Mouse (Mus musculus): ENCODE results near the gene Gid8. TPM values are rescaled to one million over a fixed set of nuclear protein-coding genes. Genes with fewer than 3 reads are reported as not detected.
"Not testable (repeated sequence)": the region's sequence is repeated elsewhere in the genome, so short reads cannot be mapped to it uniquely, and the experiment has no call there.

Gene Gid8
- total RNA-seq, 2 experiments from 2014 or later: 64.1 to 72.6 TPM

DNA sequence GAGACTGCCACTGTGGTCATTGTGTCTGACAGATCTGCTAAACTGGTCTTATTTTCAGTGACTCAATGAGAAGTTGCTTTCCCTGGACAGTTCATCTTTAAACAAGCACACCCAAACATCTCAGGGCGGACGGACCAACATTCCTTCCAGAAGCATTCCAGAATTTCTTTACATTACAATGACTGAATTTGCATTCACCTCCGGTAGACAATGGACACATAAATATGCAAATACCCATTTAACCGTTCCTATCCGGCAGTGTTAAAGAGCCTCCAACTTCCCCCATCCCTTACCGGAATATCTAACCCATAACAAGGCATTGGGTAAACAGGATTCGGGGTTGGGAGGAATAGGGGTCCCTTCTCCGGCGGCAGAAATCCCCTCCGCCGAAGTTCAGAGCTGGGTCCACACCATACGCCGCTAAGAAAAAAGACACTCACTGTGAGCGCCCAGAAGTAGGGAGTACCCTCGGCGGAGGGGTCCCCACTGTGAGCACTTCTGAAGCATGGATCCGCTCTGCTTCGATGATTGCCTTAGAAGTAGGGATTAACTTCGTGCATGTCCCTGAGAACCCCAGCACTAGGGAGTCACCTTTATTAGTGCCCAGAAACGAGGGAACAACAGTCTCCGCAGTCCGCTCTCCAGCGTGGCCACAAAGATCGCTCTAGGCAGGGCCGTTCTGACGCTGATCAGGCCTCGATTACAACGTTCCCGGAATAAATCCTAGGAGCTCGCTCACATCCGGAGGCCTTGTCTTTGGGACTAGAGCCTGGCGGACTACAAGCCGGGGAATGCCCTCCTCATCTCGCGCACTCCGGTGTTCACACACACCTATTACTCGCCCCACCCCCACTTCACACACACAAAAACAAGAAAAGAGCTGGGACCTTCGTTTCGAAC is 644 bp upstream of the Gid8 start:
- peak; percentile 12 for ATAC-seq (ENCODE audit: poor library complexity, severe bottlenecking)

DNA sequence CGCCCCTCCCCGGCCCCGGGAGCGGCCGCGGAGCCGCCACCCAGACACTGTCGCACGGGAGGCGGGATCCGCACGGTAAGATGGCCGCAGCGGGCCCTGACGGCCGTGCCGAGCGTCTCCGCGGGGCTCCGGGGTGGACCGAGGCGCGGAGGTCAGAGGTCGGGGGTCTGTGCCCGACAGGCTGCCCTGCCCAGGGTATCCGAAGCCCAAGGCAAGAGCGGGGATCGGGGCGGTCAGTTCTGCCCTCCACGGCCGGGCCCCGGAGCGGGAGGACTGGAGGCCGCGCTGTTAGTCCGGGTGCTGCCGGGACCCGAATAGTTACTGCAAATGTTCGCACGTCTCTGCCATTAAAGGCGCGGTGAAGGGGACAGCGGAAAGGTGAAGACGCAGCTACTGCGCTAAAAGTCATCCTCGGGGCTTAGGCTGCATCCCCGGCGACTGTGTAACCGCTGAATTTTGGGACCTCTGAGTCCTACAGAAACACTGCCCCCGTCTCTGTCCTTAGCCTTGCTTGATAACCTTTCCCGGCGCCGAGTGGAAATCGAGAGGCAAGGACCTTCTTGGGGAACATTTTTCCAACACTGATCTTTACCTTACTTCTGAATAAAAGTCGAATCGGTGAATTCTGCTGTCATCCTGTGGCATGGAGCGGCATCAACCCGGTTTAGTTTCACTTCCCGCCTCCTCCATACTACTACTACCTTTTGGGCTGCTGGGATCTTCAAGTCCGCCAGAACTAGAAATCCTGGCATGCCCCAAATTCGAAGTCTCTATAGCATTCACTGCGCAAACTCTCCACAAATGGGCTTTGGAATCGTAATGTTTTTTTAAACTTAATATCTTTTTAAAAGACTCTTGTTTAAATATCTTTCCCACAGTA is 599 bp downstream of the Gid8 start:
- peak; percentile 28 for ATAC-seq (ENCODE audit: poor library complexity, severe bottlenecking)

DNA sequence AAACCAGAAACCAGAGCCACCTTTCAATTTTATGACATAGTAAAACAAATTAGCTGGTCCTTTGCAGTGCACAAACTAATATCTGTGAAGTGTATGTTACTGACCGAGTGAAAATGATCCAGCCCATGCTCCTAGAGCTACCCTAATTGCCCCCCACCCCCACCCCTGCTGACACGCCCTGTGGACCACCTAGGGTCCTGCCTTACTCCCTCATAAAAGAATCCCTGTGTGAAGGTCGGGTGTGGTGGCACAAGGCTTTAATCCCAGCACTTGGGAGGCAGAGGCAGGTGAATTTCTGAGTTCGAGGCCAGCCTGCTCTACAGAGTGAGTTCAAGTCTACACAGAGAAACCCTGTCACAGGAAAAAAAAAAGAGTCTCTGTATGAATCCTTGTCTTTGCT is 1.6 kb downstream of the Gid8 start:
- ATAC-seq (ENCODE audit: poor library complexity, severe bottlenecking): no peak

DNA sequence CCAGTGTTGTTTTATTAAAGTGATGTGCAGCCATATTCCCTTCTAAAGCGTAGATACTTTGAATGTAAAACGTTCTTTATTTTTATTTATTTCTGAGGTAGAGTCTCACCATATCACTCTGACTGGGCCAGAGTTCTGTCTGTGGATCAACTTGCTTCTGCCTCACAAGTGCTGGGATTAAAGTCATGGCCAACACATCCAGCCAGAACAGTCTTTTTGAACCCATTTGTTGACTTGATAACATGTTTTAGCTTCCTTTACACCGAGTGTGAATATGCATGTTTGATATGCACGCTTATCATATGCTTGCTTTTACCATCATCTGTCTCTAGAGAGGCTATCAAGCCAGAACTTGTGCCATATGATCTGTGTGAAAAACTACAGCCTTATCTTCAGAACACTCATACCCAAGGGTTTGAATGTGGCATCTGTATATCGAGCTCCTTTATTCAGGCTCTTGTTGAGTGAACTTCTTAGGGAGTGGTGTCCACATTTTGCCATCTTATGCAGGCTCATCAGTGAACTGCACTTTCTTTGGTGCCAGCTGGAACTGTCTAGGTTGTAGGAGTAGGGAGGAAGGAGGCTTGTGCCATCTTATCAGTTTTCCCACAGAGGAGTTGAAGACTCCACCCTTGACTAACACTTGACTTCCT is 2.2 kb downstream of the Gid8 start:
- no peak for ATAC-seq (ENCODE audit: poor library complexity, severe bottlenecking)

DNA sequence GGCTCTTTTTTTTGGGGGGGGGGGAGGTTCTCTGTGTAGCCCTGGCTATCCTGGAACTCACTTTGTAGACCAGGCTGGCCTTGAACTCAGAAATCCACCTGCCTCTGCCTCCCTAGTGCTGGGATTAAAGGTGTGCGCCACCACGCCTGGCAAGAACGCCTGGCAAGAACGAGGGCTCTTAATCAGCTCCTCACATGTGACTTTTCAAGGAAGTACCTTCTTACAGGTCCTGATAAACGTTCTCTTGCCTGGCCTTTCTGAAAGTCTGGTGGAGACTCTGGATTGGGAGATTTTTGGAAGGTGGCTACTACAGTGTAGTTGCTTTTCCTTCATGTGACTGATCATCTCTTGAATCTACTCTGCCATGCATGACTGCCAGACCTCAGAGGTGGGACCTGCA is 12.8 kb downstream of the Gid8 start:
- ATAC-seq (ENCODE audit: poor library complexity, severe bottlenecking): not testable (repeated sequence)

DNA sequence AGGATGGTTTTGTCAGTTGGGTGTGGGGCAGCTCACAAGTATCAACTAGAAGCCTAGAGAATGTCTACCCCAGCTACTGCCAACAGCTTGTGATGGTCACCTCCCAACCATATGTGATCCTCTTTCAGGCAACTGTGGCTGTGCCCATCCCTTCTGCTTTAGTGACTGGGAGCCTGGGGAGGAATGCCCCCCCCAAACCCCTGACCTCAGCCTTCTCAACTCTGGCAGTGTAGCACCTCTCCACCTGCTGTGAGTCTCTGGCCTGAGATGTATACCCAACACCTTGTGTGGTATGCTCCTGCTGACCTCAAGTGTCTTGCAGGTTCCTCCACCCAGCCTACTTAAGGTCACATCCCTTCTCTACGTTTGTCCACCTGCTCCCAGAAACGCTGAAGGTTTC is 13.9 kb downstream of the Gid8 start:
- ATAC-seq (ENCODE audit: poor library complexity, severe bottlenecking): no peak

DNA sequence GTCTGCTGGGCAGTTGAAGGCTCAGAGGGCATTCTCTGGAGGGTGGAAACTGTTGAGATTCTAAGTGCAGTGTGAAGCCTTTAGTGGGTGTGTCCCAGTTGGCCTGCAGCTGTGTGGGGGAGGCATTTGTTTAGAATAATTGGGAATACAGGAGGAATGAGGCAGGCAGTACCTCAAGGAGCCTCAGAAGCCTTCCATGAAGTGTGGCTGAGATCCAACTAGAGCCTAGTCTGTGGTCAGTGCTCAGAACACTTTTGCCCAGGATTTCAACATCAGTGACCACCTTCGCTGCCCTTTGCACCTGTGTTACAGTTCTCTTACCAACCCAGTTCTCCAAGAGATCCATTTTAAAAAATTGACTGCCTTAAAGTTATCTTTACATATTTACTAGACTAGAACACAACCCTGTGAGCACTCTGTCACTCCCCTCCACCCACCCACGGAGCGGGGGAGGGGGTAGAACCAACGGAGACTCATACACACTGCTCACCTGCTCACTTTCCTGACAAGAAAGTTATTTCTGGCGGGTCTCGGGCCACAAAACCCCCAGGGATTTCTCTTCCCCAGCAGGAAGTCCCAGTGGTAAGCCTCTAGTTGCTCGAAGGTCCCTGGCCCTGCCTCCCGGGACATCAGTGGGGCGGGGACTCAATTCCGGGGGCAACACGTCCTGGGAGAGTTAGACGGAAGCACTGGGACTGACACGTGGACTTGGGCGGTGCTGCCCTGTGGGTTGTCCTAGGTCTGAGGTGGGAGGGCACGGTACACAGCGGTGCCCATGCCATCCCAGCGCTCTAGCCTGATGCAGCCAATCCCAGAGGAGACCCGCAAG is 14.9 kb downstream of the Gid8 start, which contains the start of gene Slc17a9:
Slc17a9 (plus strand) TSS at position 679 of the 829 bp plus-strand sequence.
- peak; percentile 65 for ATAC-seq (ENCODE audit: poor library complexity, severe bottlenecking)

DNA sequence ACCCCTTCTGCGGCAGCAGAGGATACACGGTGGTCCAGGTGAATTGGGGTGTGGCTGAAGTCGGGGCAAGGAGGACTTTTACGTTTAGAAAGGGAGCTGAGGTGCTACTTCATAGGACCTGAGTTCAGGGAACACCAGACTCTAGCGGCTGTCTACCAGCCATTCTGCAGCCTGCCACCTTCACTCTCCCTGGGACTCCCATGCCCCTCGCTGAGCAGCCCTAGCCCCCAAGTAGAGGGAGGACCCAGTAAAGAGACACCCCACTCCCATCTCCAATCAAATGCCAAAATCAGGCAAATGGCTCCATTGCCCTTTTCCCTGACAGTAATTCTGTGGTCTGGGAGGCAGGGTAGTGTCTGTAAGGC is 15.5 kb downstream of the Gid8 start:
- no peak for ATAC-seq (ENCODE audit: poor library complexity, severe bottlenecking)

DNA sequence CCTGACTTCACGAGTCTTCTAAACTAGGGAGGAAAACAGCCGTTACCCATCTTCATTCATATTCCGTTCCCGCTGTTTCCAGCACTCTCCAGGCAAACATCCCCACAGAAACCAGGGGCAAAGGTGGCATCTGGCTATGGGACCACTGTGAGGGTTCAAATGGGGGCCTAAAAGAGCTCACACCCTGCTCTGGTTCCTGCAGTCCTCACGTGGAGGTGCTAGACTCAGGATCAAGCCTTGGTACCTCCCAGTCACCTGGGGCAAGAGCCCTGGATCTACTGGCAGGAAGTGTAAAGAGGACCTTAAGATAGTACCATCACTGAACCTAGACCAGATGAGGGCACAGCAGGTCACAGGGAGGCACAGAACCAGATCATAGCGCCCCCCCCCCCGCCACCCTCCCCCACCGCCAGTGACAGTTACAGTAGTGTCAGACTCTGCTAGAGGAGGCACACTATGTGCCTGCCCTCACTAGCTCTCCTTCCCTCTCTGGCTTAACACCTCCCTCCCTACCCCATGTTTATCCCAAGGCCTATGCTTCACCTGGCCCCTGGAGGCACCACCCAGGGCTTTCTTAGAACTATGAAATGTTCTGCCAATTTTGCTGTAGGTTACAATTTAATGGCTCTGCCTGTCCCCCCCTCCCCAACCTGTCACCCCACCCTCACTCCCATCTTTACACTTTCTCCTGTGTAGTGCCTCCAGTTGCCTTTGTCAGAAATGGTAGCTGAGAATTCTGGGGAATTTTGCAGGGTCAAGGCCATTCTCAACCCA is 16.1 kb downstream of the Gid8 start:
- ATAC-seq (ENCODE audit: poor library complexity, severe bottlenecking): peak; percentile 9; the same call in 1 of the 2 replicates

DNA sequence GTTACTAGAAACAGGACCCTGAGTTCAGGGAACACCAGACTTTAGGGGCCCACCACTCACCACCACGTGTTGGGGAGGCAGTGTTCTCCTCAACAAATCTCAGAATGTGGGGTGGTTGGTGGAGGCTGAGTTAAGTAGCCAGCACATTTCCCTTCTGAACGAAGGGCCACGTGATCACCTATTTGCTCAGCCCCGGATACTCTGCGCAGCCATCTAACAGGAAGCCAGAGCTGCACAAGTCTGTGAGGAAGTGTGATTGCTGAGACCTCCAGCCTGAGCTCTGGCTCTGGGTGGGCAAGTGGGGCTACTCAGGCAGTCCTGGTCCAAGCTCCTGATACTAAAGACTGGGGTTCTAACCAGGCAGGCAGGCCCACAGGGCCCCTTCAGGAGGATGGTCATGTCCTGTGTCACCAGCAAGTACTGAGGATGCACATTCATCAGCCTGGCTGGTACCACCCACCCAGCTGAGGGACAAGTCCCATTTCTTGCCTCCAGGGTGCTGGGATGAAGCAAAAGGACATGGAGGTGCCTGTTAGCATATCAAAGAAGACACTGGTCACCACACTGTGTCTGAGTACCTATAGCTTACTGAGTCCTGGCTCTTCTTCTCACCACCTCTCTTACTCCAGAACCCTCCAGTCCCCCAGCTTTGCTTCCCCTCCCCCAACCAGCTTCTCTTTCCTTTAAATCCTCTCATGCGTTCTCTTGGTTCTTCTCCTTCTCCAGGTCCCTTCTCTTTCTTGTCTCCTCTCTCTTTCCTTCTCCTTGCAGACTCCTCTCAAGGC is 16.9 kb downstream of the Gid8 start:
- peak; percentile 69 for ATAC-seq (ENCODE audit: poor library complexity, severe bottlenecking)

DNA sequence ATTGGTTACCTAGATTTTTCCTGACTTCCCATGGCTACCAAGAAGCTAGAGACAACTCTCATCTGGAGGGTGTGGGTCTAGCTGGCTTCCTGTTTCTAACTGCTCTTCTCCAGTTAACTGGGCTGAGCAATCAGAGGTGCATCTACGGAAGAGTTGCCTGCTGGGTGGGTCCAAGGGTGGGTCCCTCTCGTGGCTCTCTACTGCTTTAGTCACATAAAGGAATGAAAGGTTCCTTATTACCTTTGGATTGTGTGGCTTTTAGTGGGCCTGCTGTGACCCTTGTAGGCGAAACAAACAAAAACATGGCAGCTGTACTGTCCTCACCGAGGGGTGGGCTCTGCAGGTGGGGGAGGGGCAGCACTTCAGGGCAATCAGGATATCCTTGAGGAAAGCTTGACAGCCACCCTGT is 17.7 kb downstream of the Gid8 start:
- ATAC-seq (ENCODE audit: poor library complexity, severe bottlenecking): 0 out of 2 replicates have a peak, but pooled peaks have one; percentile 8

DNA sequence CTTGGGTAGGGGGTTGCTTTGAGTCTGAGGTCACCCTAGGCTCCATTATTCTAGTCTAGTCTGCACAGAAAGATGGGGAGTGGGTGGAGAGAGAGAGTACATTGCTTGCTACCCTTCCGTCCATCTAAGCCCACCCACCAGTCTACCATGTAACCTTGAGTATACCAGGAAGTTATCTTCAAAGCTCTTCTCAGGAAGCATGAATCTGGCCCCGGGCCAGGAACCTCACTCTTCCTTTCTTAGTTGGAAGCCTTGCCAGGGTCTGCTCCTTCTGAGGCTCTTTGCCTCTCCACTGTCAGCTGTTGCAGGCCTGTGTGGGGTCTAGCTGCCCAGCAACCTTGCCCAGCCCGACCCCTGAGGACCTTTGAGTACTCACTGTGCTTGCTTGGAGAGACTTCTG is 21.1 kb downstream of the Gid8 start:
- ATAC-seq (ENCODE audit: poor library complexity, severe bottlenecking): no peak

DNA sequence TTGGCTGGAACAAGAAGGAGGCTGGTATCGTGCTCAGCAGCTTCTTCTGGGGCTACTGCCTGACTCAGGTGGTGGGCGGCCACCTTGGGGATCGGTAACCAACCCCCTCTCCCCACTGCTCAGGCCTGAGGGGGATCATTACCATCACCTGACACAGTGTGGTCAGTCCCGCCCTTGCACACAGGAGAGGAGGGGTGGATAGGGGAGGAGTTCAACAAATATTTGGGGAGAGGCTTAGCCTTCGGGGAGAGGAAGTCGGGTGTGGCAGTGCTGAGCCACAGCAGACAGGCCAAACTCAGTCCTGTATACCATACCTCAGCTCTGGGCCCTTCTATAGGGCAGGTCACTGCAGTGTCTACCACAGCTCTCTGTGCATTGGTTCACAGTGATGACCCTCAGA is 22.1 kb downstream of the Gid8 start:
- ATAC-seq (ENCODE audit: poor library complexity, severe bottlenecking): peak; percentile 77

DNA sequence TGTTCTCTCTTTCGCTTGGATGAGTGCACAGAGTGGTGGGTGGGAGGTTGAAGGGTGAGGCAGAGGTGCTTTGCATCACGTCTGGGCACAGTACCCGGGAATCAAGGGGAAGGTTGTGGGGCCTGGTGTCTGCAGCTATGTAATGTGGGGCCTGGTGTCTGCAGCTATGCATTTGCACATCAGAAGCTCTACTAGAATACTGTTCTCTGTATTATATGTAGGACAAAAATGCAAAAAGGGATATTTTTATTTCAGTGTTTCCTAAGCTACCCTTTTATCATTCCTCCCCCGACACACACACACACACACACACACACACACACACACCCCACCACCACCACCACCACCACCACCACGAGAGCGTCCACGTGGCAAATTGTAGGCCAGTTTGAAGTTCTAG is 25.3 kb downstream of the Gid8 start:
- ATAC-seq (ENCODE audit: poor library complexity, severe bottlenecking): no peak

DNA sequence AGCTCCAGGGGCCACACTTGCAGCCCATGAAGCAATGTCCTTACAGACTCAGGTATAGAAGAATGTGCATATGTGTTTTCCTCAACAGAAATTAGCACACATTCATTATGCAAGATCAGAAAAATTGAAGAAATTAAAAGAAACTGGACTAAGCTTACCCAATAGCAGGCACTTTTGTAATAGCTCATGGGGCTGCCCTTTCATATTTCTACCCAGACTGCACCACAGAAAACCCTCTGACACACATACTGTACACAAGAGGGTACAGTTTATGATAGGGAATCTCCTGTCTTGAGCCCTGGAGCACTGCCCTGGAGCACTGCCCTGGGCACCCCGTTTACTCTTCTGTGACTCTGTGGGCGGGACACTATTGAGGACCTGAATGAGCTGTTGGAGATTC is 28.1 kb downstream of the Gid8 start:
- ATAC-seq (ENCODE audit: poor library complexity, severe bottlenecking): peak; percentile 42

DNA sequence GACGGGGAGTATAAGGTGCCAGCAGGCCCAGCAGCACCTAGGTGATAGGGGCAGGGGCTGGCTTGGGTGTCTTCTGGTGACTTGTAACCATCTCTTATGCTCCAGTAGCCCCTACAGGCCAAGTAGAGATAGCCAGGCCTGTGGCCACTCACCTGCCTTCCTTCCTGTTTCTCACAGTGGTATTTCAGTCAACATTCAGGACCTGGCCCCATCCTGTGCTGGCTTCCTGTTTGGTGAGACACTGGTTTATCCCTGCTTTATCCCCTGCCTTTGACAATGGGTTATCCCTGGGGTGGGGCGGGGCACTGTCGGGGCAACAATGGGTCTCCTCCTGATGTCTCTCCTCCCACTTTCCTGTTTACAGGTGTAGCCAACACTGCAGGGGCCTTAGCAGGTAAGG is 30.4 kb downstream of the Gid8 start:
- ATAC-seq (ENCODE audit: poor library complexity, severe bottlenecking): peak; percentile 79

DNA sequence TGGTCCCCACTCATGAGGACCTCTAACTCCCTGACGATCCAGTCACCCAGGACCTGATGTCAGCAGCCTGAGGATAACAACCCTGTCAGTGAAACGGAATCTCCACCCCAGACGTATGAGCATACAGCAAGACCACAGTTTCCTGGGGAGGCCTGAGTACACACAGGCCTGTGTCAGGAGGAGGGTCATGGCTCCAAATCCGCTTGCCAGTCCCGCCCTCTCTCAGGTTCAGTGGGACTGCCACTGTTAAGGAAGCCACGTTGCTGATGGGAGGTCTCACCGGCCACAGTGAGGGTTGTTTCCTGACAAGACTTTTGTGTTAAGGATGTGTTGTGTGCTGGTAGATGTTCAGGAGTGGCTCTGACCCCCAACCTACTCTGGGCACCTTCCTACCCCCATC is 31.5 kb downstream of the Gid8 start:
- ATAC-seq (ENCODE audit: poor library complexity, severe bottlenecking): no peak

DNA sequence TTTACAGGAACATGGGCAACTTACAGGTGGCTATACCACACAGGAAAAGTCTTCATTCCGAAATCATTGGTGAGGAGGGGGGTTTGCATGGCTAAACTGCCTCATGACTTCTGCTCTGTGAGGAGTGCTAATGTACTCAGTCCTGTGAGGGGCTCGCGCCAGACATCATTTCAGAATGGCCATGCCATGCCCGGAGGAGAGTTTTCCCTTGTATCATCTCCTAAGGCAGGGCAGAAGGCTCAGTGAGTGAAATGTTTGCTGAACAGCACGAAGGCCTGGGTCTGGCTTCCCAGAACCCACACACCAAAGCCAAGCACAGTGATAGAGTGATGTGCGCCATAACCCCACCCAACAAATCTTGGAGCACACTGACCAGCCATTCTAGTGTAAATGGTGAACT is 32.9 kb downstream of the Gid8 start:
- ATAC-seq (ENCODE audit: poor library complexity, severe bottlenecking): no peak

DNA sequence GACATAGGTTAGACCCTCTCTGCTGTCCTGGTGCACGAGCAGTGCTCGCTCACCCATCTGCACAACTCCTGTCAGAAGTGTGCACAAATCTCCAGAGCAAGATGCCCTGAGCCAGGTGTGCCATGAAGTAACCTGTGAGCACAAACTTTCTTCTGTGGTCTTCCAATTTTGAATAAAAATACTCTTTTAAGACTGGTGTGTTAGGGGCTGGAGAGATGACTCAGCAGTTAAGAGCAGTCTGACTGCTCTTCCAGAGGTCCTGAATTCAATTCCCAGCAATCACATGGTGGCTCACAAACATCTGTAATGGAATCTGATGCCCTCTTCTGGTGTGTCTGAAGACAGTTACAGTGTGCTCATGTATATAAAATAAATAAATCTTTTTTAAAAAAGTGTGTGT is 33.4 kb downstream of the Gid8 start:
- ATAC-seq (ENCODE audit: poor library complexity, severe bottlenecking): no peak

Measured in megakaryocyte, adult 5-6 weeks (primary cell).